Mouse (Mus musculus): ENCODE results near the gene Tmem131l. TPM values are rescaled to one million over a fixed set of nuclear protein-coding genes. Genes with fewer than 3 reads are reported as not detected.

Tmem131l gene
- polyA plus RNA-seq, 1 experiment from 2014 or later: 35.7 TPM

- Histone ChIP-seq H3K4me1 (replicated peaks; ENCODE audit: control insufficient read depth, insufficient read depth, low read length) (0 out of 2 replicates have a peak, but pooled peaks cover 7% of the 10 kb centered on the region), H3K9ac (ENCODE audit: low read depth, low read length) (no peak overlapping the region), H3K27me3 (replicated peaks; ENCODE audit: control insufficient read depth, insufficient read depth, low read length) (no peaks in the 10 kb centered on the region), H3K4me2 (no peak overlapping the region), H3K36me3 (ENCODE audit: control insufficient read depth, insufficient read depth, low read length) (no peaks in the 10 kb centered on the region), H3K27ac (ENCODE audit: low read depth, low read length) (no peak overlapping the region), H3K9me3 (ENCODE audit: control insufficient read depth, low read length) (no peaks in the 10 kb centered on the region), H3K4me3 (ENCODE audit: low read depth, low read length) (no peak overlapping the region)
- 86% methylated on average over 4 of the region's 4 CpGs for WGBS
- ATAC-seq (replicated peaks; ENCODE audit: low FRiP score): no peak
- DNase-seq (ENCODE audit: low spot score): no peak
These were observed 57.2 kb downstream of the Tmem131l start for GRCm38 (mm10) chr3:83982821-83983220.

- no peaks in the 10 kb centered on the region for H3K9me3 ChIP-seq (ENCODE audit: control insufficient read depth, low read length)
- DNase-seq (ENCODE audit: low spot score) (no peak), ATAC-seq (replicated peaks; ENCODE audit: low FRiP score) (no peak)
- no peak overlapping the region for H3K4me3 ChIP-seq (ENCODE audit: low read depth, low read length)
- H3K4me2 ChIP-seq: no peak overlapping the region
- H3K27ac ChIP-seq (ENCODE audit: low read depth, low read length): peak overlapping the region; percentile 7; the same call in 1 of the 2 replicates
- WGBS: 40% methylated on average over 6 of the region's 6 CpGs
- no peaks in the 10 kb centered on the region for H3K36me3 ChIP-seq (ENCODE audit: control insufficient read depth, insufficient read depth, low read length)
- no peak overlapping the region for H3K9ac ChIP-seq (ENCODE audit: low read depth, low read length)
- H3K4me1 ChIP-seq (replicated peaks; ENCODE audit: control insufficient read depth, insufficient read depth, low read length): 0 out of 2 replicates have a peak, but pooled peaks cover 5% of the 10 kb centered on the region
- no peaks in the 10 kb centered on the region for H3K27me3 ChIP-seq (replicated peaks; ENCODE audit: control insufficient read depth, insufficient read depth, low read length)
These were observed 59.6 kb downstream of the Tmem131l start for GRCm38 (mm10) chr3:83980231-83980872.

- no peak for ATAC-seq (replicated peaks; ENCODE audit: low FRiP score)
- Histone ChIP-seq H3K27me3 (replicated peaks; ENCODE audit: control insufficient read depth, insufficient read depth, low read length) (no peaks in the 10 kb centered on the region), H3K4me1 (replicated peaks; ENCODE audit: control insufficient read depth, insufficient read depth, low read length) (peaks cover 7% of the 10 kb centered on the region; the same call in 1 of the 2 replicates), H3K4me2 (no peak overlapping the region), H3K27ac (ENCODE audit: low read depth, low read length) (no peak overlapping the region), H3K9ac (ENCODE audit: low read depth, low read length) (no peak overlapping the region), H3K9me3 (ENCODE audit: control insufficient read depth, low read length) (no peaks in the 10 kb centered on the region), H3K4me3 (ENCODE audit: low read depth, low read length) (no peak overlapping the region), H3K36me3 (ENCODE audit: control insufficient read depth, insufficient read depth, low read length) (no peaks in the 10 kb centered on the region)
- 89% methylated on average over 4 of the region's 4 CpGs for WGBS
- no peak for DNase-seq (ENCODE audit: low spot score)
These were observed 61.2 kb downstream of the Tmem131l start for GRCm38 (mm10) chr3:83978497-83979410.

GRCm38 (mm10) chr3:83977817-83978216 is 62.2 kb downstream of the Tmem131l start:
- H3K36me3 ChIP-seq (ENCODE audit: control insufficient read depth, insufficient read depth, low read length): no peaks in the 10 kb centered on the region
- no peak overlapping the region for H3K4me2 ChIP-seq
- no peak overlapping the region for H3K27ac ChIP-seq (ENCODE audit: low read depth, low read length)
- H3K9ac ChIP-seq (ENCODE audit: low read depth, low read length): no peak overlapping the region
- peaks cover 7% of the 10 kb centered on the region; the same call in 1 of the 2 replicates for H3K4me1 ChIP-seq (replicated peaks; ENCODE audit: control insufficient read depth, insufficient read depth, low read length)
- no peak for ATAC-seq (replicated peaks; ENCODE audit: low FRiP score)
- 88% methylated on average over 3 of the region's 3 CpGs for WGBS
- H3K9me3 ChIP-seq (ENCODE audit: control insufficient read depth, low read length): no peaks in the 10 kb centered on the region
- H3K27me3 ChIP-seq (replicated peaks; ENCODE audit: control insufficient read depth, insufficient read depth, low read length): no peaks in the 10 kb centered on the region
- no peak for DNase-seq (ENCODE audit: low spot score)
- no peak overlapping the region for H3K4me3 ChIP-seq (ENCODE audit: low read depth, low read length)

GRCm38 (mm10) chr3:83976161-83976560 is 63.8 kb downstream of the Tmem131l start:
- no peak overlapping the region for H3K4me3 ChIP-seq (ENCODE audit: low read depth, low read length)
- H3K36me3 ChIP-seq (ENCODE audit: control insufficient read depth, insufficient read depth, low read length): no peaks in the 10 kb centered on the region
- DNase-seq (ENCODE audit: low spot score): no peak
- no peak overlapping the region for H3K27ac ChIP-seq (ENCODE audit: low read depth, low read length)
- peaks cover 10% of the 10 kb centered on the region; the same call in 1 of the 2 replicates for H3K4me1 ChIP-seq (replicated peaks; ENCODE audit: control insufficient read depth, insufficient read depth, low read length)
- no peak overlapping the region for H3K4me2 ChIP-seq
- 90% methylated on average over 3 of the region's 3 CpGs for WGBS
- H3K27me3 ChIP-seq (replicated peaks; ENCODE audit: control insufficient read depth, insufficient read depth, low read length): no peaks in the 10 kb centered on the region
- no peak overlapping the region for H3K9ac ChIP-seq (ENCODE audit: low read depth, low read length)
- ATAC-seq (replicated peaks; ENCODE audit: low FRiP score): no peak
- H3K9me3 ChIP-seq (ENCODE audit: control insufficient read depth, low read length): no peaks in the 10 kb centered on the region

- WGBS: 79% methylated on average over 2 of the region's 2 CpGs
- H3K9ac ChIP-seq (ENCODE audit: low read depth, low read length): no peak overlapping the region
- H3K36me3 ChIP-seq (ENCODE audit: control insufficient read depth, insufficient read depth, low read length): no peaks in the 10 kb centered on the region
- no peak for DNase-seq (ENCODE audit: low spot score)
- no peak overlapping the region for H3K4me2 ChIP-seq
- H3K27me3 ChIP-seq (replicated peaks; ENCODE audit: control insufficient read depth, insufficient read depth, low read length): no peaks in the 10 kb centered on the region
- no peak for ATAC-seq (replicated peaks; ENCODE audit: low FRiP score)
- H3K4me3 ChIP-seq (ENCODE audit: low read depth, low read length): no peak overlapping the region
- H3K9me3 ChIP-seq (ENCODE audit: control insufficient read depth, low read length): no peaks in the 10 kb centered on the region
- H3K27ac ChIP-seq (ENCODE audit: low read depth, low read length): no peak overlapping the region
- peaks cover 13% of the 10 kb centered on the region for H3K4me1 ChIP-seq (replicated peaks; ENCODE audit: control insufficient read depth, insufficient read depth, low read length)
These were observed 66.6 kb downstream of the Tmem131l start for GRCm38 (mm10) chr3:83973339-83973738.

GRCm38 (mm10) chr3:83970629-83971028 is 69.3 kb downstream of the Tmem131l start:
- ATAC-seq (replicated peaks; ENCODE audit: low FRiP score): no peak
- Histone ChIP-seq H3K27me3 (replicated peaks; ENCODE audit: control insufficient read depth, insufficient read depth, low read length) (no peaks in the 10 kb centered on the region), H3K4me1 (replicated peaks; ENCODE audit: control insufficient read depth, insufficient read depth, low read length) (peaks cover 14% of the 10 kb centered on the region), H3K4me3 (ENCODE audit: low read depth, low read length) (no peak overlapping the region), H3K36me3 (ENCODE audit: control insufficient read depth, insufficient read depth, low read length) (no peaks in the 10 kb centered on the region), H3K9me3 (ENCODE audit: control insufficient read depth, low read length) (no peaks in the 10 kb centered on the region), H3K27ac (ENCODE audit: low read depth, low read length) (no peak overlapping the region), H3K4me2 (no peak overlapping the region), H3K9ac (ENCODE audit: low read depth, low read length) (no peak overlapping the region)
- no peak for DNase-seq (ENCODE audit: low spot score)
- WGBS: 88% methylated on average over 1 of the region's 1 CpGs

- peaks cover 13% of the 10 kb centered on the region for H3K4me1 ChIP-seq (replicated peaks; ENCODE audit: control insufficient read depth, insufficient read depth, low read length)
- DNase-seq (ENCODE audit: low spot score) (no peak), ATAC-seq (replicated peaks; ENCODE audit: low FRiP score) (no peak)
- no peak overlapping the region for H3K27ac ChIP-seq (ENCODE audit: low read depth, low read length)
- no peak overlapping the region for H3K4me3 ChIP-seq (ENCODE audit: low read depth, low read length)
- no peaks in the 10 kb centered on the region for H3K27me3 ChIP-seq (replicated peaks; ENCODE audit: control insufficient read depth, insufficient read depth, low read length)
- H3K4me2 ChIP-seq: no peak overlapping the region
- no peak overlapping the region for H3K9ac ChIP-seq (ENCODE audit: low read depth, low read length)
- H3K9me3 ChIP-seq (ENCODE audit: control insufficient read depth, low read length): no peaks in the 10 kb centered on the region
- 78% methylated on average over 4 of the region's 4 CpGs for WGBS
- no peaks in the 10 kb centered on the region for H3K36me3 ChIP-seq (ENCODE audit: control insufficient read depth, insufficient read depth, low read length)
These were observed 70.9 kb downstream of the Tmem131l start for GRCm38 (mm10) chr3:83969081-83969480.
